2 mouse cellular contexts compared by ENCODE assay signal in genomic region chr17:6637434-6637833, GRCm38 (mm10). TPM values are rescaled to one million over a fixed set of nuclear protein-coding genes. Genes with fewer than 3 reads are reported as not detected.
"Had no signal": no experiment of that assay in that cellular context is flagged by ENCODE, and none has a peak within 500 bp of the region (broad histone marks: within the 10 kb centered on the region; RNA-seq: fewer than 3 reads in every experiment).

No protein-coding gene starts in this region.

RNA-seq across cellular contexts. Expression of gene Sytl3, which starts 21.5 kb away (rescaled TPM):
- total RNA-seq: layer of hippocampus, adult 18-20 months; layer of hippocampus, postnatal 36 days had no signal
